Mouse (Mus musculus): ENCODE data around the gene Rhox4e.
"Not testable (repeated sequence)": the region's sequence is repeated elsewhere in the genome, so short reads cannot be mapped to it uniquely, and the experiment has no call there.

DNA sequence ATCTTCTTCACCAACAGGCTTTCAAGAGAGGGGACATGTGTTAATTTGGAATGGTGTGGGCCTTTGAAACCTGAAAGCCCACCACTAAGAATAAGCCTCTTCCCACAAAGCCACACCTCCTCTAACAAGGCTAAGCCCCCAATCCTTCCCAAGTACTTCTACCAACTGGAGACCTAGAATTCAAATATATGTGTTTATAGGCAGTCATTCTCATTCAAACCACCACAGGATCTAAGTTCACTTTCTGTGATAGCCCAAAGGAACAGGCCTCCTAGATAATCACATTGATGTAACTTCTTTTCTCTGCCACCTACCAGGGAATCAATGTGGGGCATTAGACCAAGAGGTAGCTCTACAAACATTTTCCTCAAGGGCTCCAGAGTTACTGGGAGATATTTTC, 23.5 kb downstream of the Rhox4e start, which contains the start of gene Rhox3f:
- not testable (repeated sequence) for TF ChIP-seq CTCF (IDR thresholded peaks at IDR 0.05; ENCODE audit: control insufficient read depth, insufficient read depth, insufficient read length); CEBPB (IDR thresholded peaks at IDR 0.05; ENCODE audit: low read depth); MAX (IDR thresholded peaks at IDR 0.05); USF1 (IDR thresholded peaks at IDR 0.05; ENCODE audit: low read depth); MYOD1 (IDR thresholded peaks at IDR 0.05; ENCODE audit: control insufficient read depth, insufficient read length, low read depth); MYOG (IDR thresholded peaks at IDR 0.05; ENCODE audit: control insufficient read depth, extremely low read depth, insufficient read length)

All from C2C12 (cell line).